Mouse (Mus musculus): Measurements from ENCODE around the gene Rrp7a. TPM values are rescaled to one million over a fixed set of nuclear protein-coding genes. Genes with fewer than 3 reads are reported as not detected.

Gene Rrp7a
- polyA plus RNA-seq, 1 experiment: 24.6 TPM

- H3K4me1 ChIP-seq (ENCODE audit: control insufficient read depth, insufficient read depth, low read length): no peaks in the 10 kb centered on the region; the same call in 1 of the 2 replicates
- no peak overlapping the region for H3K27ac ChIP-seq (ENCODE audit: control insufficient read depth, insufficient read depth, low read depth, low read length, poor library complexity)
- no peak overlapping the region for H3K4me3 ChIP-seq (replicated peaks; ENCODE audit: control insufficient read depth, low read depth, low read length)
- TF ChIP-seq CTCF (IDR thresholded peaks at IDR 0.05; ENCODE audit: control insufficient read depth, insufficient read depth, low read length): peak; percentile 75
- TF ChIP-seq POLR2A (IDR thresholded peaks at IDR 0.05; ENCODE audit: borderline replicate concordance, control insufficient read depth, low read depth, low read length): no peak
- 39% methylated on average over 2 of the region's 2 CpGs for WGBS
These were observed 26.7 kb downstream of the Rrp7a start for GRCm38 (mm10) chr15:83095950-83096349.

GRCm38 (mm10) chr15:83093687-83094086 lies 28.9 kb downstream of the Rrp7a start:
- Histone ChIP-seq H3K4me3 (replicated peaks; ENCODE audit: control insufficient read depth, low read depth, low read length) (no peak overlapping the region), H3K4me1 (ENCODE audit: control insufficient read depth, insufficient read depth, low read length) (no peaks in the 10 kb centered on the region), H3K27ac (ENCODE audit: control insufficient read depth, insufficient read depth, low read depth, low read length, poor library complexity) (no peak overlapping the region)
- WGBS: 68% methylated on average over 2 of the region's 2 CpGs
- TF ChIP-seq CTCF (IDR thresholded peaks at IDR 0.05; ENCODE audit: control insufficient read depth, insufficient read depth, low read length) (no peak), POLR2A (IDR thresholded peaks at IDR 0.05; ENCODE audit: borderline replicate concordance, control insufficient read depth, low read depth, low read length) (no peak)

- 62% methylated on average over 3 of the region's 3 CpGs for WGBS
These were observed 31.7 kb downstream of the Rrp7a start for GRCm38 (mm10) chr15:83090874-83091273.

GRCm38 (mm10) chr15:83089429-83089605 lies 33.3 kb downstream of the Rrp7a start, which contains the start of gene Serhl:
Gene Serhl, plus strand, starts transcription at chr15:83089506.
- Histone ChIP-seq H3K4me3 (replicated peaks; ENCODE audit: control insufficient read depth, low read depth, low read length) (no peak within 1 kb of the TSS), H3K4me1 (ENCODE audit: control insufficient read depth, insufficient read depth, low read length) (no peaks in the 10 kb centered on the region), H3K27ac (ENCODE audit: control insufficient read depth, insufficient read depth, low read depth, low read length, poor library complexity) (no peak within 1 kb of the TSS)
- 57% methylated on average over 7 of the region's 7 CpGs for WGBS
- TF ChIP-seq CTCF (IDR thresholded peaks at IDR 0.05; ENCODE audit: control insufficient read depth, insufficient read depth, low read length) (no peak), POLR2A (IDR thresholded peaks at IDR 0.05; ENCODE audit: borderline replicate concordance, control insufficient read depth, low read depth, low read length) (no peak)

More at GRCm38 (mm10) chr15:83090874-83091273, 31.7 kb downstream of the Rrp7a start:
- Histone ChIP-seq H3K4me1 (ENCODE audit: control insufficient read depth, insufficient read depth, low read length) (no peaks in the 10 kb centered on the region), H3K27ac (ENCODE audit: control insufficient read depth, insufficient read depth, low read depth, low read length, poor library complexity) (no peak overlapping the region), H3K4me3 (replicated peaks; ENCODE audit: control insufficient read depth, low read depth, low read length) (no peak overlapping the region)
- no peak for TF ChIP-seq CTCF (IDR thresholded peaks at IDR 0.05; ENCODE audit: control insufficient read depth, insufficient read depth, low read length)
- TF ChIP-seq POLR2A (IDR thresholded peaks at IDR 0.05; ENCODE audit: borderline replicate concordance, control insufficient read depth, low read depth, low read length): no peak

GRCm38 (mm10) chr15:83088495-83089428 lies 33.8 kb downstream of the Rrp7a start:
- no peak overlapping the region for H3K27ac ChIP-seq (ENCODE audit: control insufficient read depth, insufficient read depth, low read depth, low read length, poor library complexity)
- 42% methylated on average over 27 of the region's 27 CpGs for WGBS
- H3K4me1 ChIP-seq (ENCODE audit: control insufficient read depth, insufficient read depth, low read length): no peaks in the 10 kb centered on the region
- TF ChIP-seq CTCF (IDR thresholded peaks at IDR 0.05; ENCODE audit: control insufficient read depth, insufficient read depth, low read length): no peak
- TF ChIP-seq POLR2A (IDR thresholded peaks at IDR 0.05; ENCODE audit: borderline replicate concordance, control insufficient read depth, low read depth, low read length): no peak
- no peak overlapping the region for H3K4me3 ChIP-seq (replicated peaks; ENCODE audit: control insufficient read depth, low read depth, low read length)

GRCm38 (mm10) chr15:83086636-83087328 lies 35.8 kb downstream of the Rrp7a start:
- WGBS: 76% methylated on average over 13 of the region's 13 CpGs

GRCm38 (mm10) chr15:83085901-83086300 lies 36.7 kb downstream of the Rrp7a start:
- TF ChIP-seq CTCF (IDR thresholded peaks at IDR 0.05; ENCODE audit: control insufficient read depth, insufficient read depth, low read length) (peak; percentile 79), POLR2A (IDR thresholded peaks at IDR 0.05; ENCODE audit: borderline replicate concordance, control insufficient read depth, low read depth, low read length) (no peak)
- 31% methylated on average over 7 of the region's 7 CpGs for WGBS

More at GRCm38 (mm10) chr15:83086636-83087328, 35.8 kb downstream of the Rrp7a start:
- Histone ChIP-seq H3K27ac (ENCODE audit: control insufficient read depth, insufficient read depth, low read depth, low read length, poor library complexity) (no peak overlapping the region), H3K4me3 (replicated peaks; ENCODE audit: control insufficient read depth, low read depth, low read length) (no peak overlapping the region), H3K4me1 (ENCODE audit: control insufficient read depth, insufficient read depth, low read length) (no peaks in the 10 kb centered on the region)
- no peak for TF ChIP-seq POLR2A (IDR thresholded peaks at IDR 0.05; ENCODE audit: borderline replicate concordance, control insufficient read depth, low read depth, low read length)
- TF ChIP-seq CTCF (IDR thresholded peaks at IDR 0.05; ENCODE audit: control insufficient read depth, insufficient read depth, low read length): no peak

GRCm38 (mm10) chr15:83084022-83084640 lies 38.5 kb downstream of the Rrp7a start:
- Histone ChIP-seq H3K4me1 (ENCODE audit: control insufficient read depth, insufficient read depth, low read length) (no peaks in the 10 kb centered on the region), H3K27ac (ENCODE audit: control insufficient read depth, insufficient read depth, low read depth, low read length, poor library complexity) (no peak overlapping the region), H3K4me3 (replicated peaks; ENCODE audit: control insufficient read depth, low read depth, low read length) (no peak overlapping the region)
- WGBS: 44% methylated on average over 13 of the region's 13 CpGs
- no peak for TF ChIP-seq CTCF (IDR thresholded peaks at IDR 0.05; ENCODE audit: control insufficient read depth, insufficient read depth, low read length)
- no peak for TF ChIP-seq POLR2A (IDR thresholded peaks at IDR 0.05; ENCODE audit: borderline replicate concordance, control insufficient read depth, low read depth, low read length)

More at GRCm38 (mm10) chr15:83085901-83086300, 36.7 kb downstream of the Rrp7a start:
- Histone ChIP-seq H3K27ac (ENCODE audit: control insufficient read depth, insufficient read depth, low read depth, low read length, poor library complexity) (no peak overlapping the region), H3K4me3 (replicated peaks; ENCODE audit: control insufficient read depth, low read depth, low read length) (no peak overlapping the region), H3K4me1 (ENCODE audit: control insufficient read depth, insufficient read depth, low read length) (no peaks in the 10 kb centered on the region)
